Mouse (Mus musculus) liver, embryonic 16.5 days (tissue): ENCODE measurements around the gene Slco2b1. TPM values are rescaled to one million over a fixed set of nuclear protein-coding genes. Genes with fewer than 3 reads are reported as not detected.
"Not testable (repeated sequence)": the region's sequence is repeated elsewhere in the genome, so short reads cannot be mapped to it uniquely, and the experiment has no call there.

Experiments
- ATAC-seq: fragments of 200-750 bp; cut with Nextera tagmentation; 2 replicates; pipeline ENCODE4 v1.8.0; 2017; ENCODE audit warnings: low read depth, mild to moderate bottlenecking, moderate number of reproducible peaks, moderate library complexity
- H3K27ac ChIP-seq: fragments of 300-500 bp; sonication (generic); 2 replicates; pipeline ENCODE4 v1.5.1; 2014; ENCODE audit warnings: mild to moderate bottlenecking, low read length
- H3K27me3 ChIP-seq: fragments of 300-500 bp; sonication (generic); 2 replicates; pipeline ENCODE4 v1.6.1; 2014; ENCODE audit warnings: low read depth, low read length, mixed read lengths; ENCODE audit not compliant: control insufficient read depth, insufficient read depth
- H3K36me3 ChIP-seq: fragments of 300-500 bp; sonication (generic); 2 replicates; pipeline ENCODE4 v1.6.1; 2014; ENCODE audit warnings: mild to moderate bottlenecking; ENCODE audit not compliant: control insufficient read depth, insufficient read depth
- H3K4me1 ChIP-seq: fragments of 300-500 bp; sonication (generic); 2 replicates; pipeline ENCODE4 v1.6.1; 2014; ENCODE audit warnings: low read depth, low read length, mixed read lengths; ENCODE audit not compliant: control insufficient read depth
- H3K4me2 ChIP-seq: fragments of 300-500 bp; sonication (generic); 2 replicates; pipeline ENCODE4 v1.6.1; 2014; ENCODE audit warnings: low read depth, low read length, mixed read lengths
- H3K4me3 ChIP-seq: fragments of 300-500 bp; sonication (generic); 2 replicates; pipeline ENCODE4 v1.5.1; 2014; ENCODE audit warnings: low read depth, mild to moderate bottlenecking, low read length
- H3K9ac ChIP-seq: fragments of 300-500 bp; sonication (generic); 2 replicates; pipeline ENCODE4 v1.6.1; 2014; ENCODE audit warnings: low read depth, low read length
- H3K9me3 ChIP-seq: fragments of 300-500 bp; sonication (generic); replicated peaks from 2 replicates; pipeline ENCODE4 v1.6.1; 2016; ENCODE audit warnings: low read length; ENCODE audit not compliant: control insufficient read depth
- WGBS: fragments of 180-500 bp; shearing (Covaris S2); extraction: QIAGEN DNeasy Blood & Tissue Kit; methylation state at CpG from one replicate; pipeline ENCODE4 v1.1.7; 2014; ENCODE audit not compliant: insufficient replicate concordance; 5-methylcytosine and 5-hydroxymethylcytosine counted together
- polyA plus RNA-seq: library from polyadenylated mRNA; unstranded; fragments of >200 nt; fragmentation: Nextera tagmentation; extraction: Ambion mirVana; gene quantifications from 2 replicates; pipeline ENCODE4 v1.2.1, GENCODE M21; 2015

Slco2b1 gene
- 0.53 and 0.58 TPM in 2 replicates for polyA plus RNA-seq

GRCm38 (mm10) chr7:99711166-99711565 lies at the start of gene Slco2b1:
Gene Slco2b1 (minus strand): TSS chr7:99711340.
- Histone ChIP-seq H3K4me2 (no peak within 1 kb of the TSS), H3K9me3 (no peaks in the 10 kb centered on the region), H3K4me3 (no peak within 1 kb of the TSS), H3K36me3 (no peaks in the 10 kb centered on the region), H3K27ac (no peak within 1 kb of the TSS), H3K9ac (no peak within 1 kb of the TSS), H3K27me3 (no peaks in the 10 kb centered on the region), H3K4me1 (no peaks in the 10 kb centered on the region)
- 25% methylated on average over 8 of the region's 8 CpGs for WGBS
- ATAC-seq: no peak

GRCm38 (mm10) chr7:99739276-99739675 lies 28.1 kb upstream of the Slco2b1 start:
- no peak overlapping the region for H3K4me2 ChIP-seq
- no peaks in the 10 kb centered on the region for H3K9me3 ChIP-seq
- H3K27me3 ChIP-seq: no peaks in the 10 kb centered on the region
- H3K4me3 ChIP-seq: no peak overlapping the region
- no peaks in the 10 kb centered on the region; the same call in 1 of the 2 replicates for H3K4me1 ChIP-seq
- no peak overlapping the region for H3K27ac ChIP-seq
- H3K9ac ChIP-seq: no peak overlapping the region
- ATAC-seq: no peak
- no peaks in the 10 kb centered on the region for H3K36me3 ChIP-seq
- WGBS: 60% methylated on average over 9 of the region's 9 CpGs

- not testable (repeated sequence) for H3K27ac ChIP-seq, H3K9ac ChIP-seq, H3K27me3 ChIP-seq, H3K36me3 ChIP-seq, H3K4me1 ChIP-seq, H3K4me2 ChIP-seq, ATAC-seq, H3K4me3 ChIP-seq, H3K9me3 ChIP-seq
- 69% methylated on average over 9 of the region's 9 CpGs for WGBS
Measured at GRCm38 (mm10) chr7:99735491-99735890, 24.4 kb upstream of the Slco2b1 start.

DNA sequence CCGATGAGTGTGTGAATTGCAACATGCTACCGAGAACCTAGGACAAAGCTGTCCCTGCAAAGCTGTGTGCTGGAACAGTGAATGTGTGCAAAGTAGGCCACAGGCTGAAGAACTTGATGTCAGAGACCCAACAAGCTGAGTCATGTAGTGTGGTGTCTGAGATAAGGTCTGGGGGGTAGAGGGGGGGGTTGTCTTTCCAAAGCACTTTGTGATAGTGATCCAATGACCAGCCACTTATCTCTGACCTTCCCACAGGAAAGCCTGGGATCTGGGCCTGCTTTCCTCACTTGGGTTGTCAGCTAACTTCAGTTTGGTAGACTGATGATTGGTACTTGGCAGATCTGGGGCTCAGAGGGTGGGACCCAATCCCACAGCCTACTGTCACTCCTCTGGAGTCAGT lies 23.5 kb upstream of the Slco2b1 start:
- 35% methylated on average over 2 of the region's 2 CpGs for WGBS

GRCm38 (mm10) chr7:99729973-99730372 lies 18.8 kb upstream of the Slco2b1 start, which contains the start of gene Olfr520:
Gene Olfr520 (plus strand): TSS chr7:99730273.
- Histone ChIP-seq H3K4me2 (no peak within 1 kb of the TSS), H3K27ac (no peak within 1 kb of the TSS), H3K27me3 (no peaks in the 10 kb centered on the region), H3K9me3 (no peaks in the 10 kb centered on the region), H3K36me3 (no peaks in the 10 kb centered on the region), H3K9ac (no peak within 1 kb of the TSS), H3K4me3 (no peak within 1 kb of the TSS), H3K4me1 (no peaks in the 10 kb centered on the region; the same call in 1 of the 2 replicates)
- no peak for ATAC-seq
- 63% methylated on average over 2 of the region's 2 CpGs for WGBS

More for the DNA sequence above, 23.5 kb upstream of the Slco2b1 start:
- Histone ChIP-seq H3K36me3 (no peaks in the 10 kb centered on the region), H3K4me2 (no peak overlapping the region), H3K27ac (no peak overlapping the region), H3K27me3 (no peaks in the 10 kb centered on the region), H3K4me1 (no peaks in the 10 kb centered on the region; the same call in 1 of the 2 replicates), H3K9ac (no peak overlapping the region), H3K4me3 (no peak overlapping the region), H3K9me3 (no peaks in the 10 kb centered on the region)
- no peak for ATAC-seq

DNA sequence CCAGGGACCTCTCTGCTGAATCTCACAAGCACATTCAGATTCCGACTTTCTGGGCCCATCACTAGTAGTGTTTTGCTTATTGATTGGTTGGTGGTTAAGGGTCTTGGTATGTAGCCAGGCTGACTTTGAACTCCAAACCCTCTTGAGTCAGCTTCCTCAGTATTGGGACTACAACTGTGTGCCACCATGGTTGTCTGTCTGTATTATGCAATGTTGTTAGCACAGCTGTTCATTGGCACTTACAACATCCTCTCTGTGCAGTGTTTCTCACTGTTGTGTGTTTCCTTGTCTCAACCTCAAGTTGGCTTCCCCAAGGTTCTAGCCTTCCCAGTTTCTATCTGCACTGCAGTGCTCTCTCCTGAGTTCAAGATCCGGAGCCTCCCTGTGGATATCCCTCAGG lies 5.4 kb upstream of the Slco2b1 start:
- no peak overlapping the region for H3K27ac ChIP-seq
- WGBS: 61% methylated on average over 2 of the region's 2 CpGs
- no peaks in the 10 kb centered on the region for H3K9me3 ChIP-seq
- H3K4me2 ChIP-seq: no peak overlapping the region
- no peak for ATAC-seq
- no peak overlapping the region for H3K4me3 ChIP-seq
- no peaks in the 10 kb centered on the region for H3K4me1 ChIP-seq
- no peaks in the 10 kb centered on the region for H3K36me3 ChIP-seq
- H3K9ac ChIP-seq: no peak overlapping the region
- H3K27me3 ChIP-seq: no peaks in the 10 kb centered on the region

DNA sequence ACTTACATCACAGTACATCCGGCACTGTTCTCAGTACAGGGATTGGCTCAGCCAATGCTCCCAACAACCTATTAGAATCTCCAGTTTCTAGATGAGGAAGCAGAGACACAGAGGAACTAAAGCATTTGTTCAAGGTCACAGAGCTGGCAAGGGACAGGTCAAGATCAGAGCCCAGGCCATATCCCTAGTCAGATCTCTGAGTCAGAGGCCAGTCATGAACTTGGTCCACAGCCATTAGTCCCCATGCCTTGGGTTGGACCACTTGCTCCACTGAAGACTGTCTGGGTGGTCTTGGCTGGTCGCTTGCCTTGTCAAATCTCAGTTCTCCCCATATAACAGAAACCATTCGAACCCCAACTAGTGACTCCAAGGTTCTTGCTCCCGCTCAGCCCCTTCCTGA lies 1.3 kb upstream of the Slco2b1 start:
- H3K27ac ChIP-seq: no peak overlapping the region
- no peak for ATAC-seq
- no peaks in the 10 kb centered on the region for H3K9me3 ChIP-seq
- H3K4me1 ChIP-seq: no peaks in the 10 kb centered on the region
- 63% methylated on average over 4 of the region's 4 CpGs for WGBS
- H3K9ac ChIP-seq: no peak overlapping the region
- H3K27me3 ChIP-seq: no peaks in the 10 kb centered on the region
- H3K4me3 ChIP-seq: no peak overlapping the region
- H3K4me2 ChIP-seq: no peak overlapping the region
- H3K36me3 ChIP-seq: no peaks in the 10 kb centered on the region

DNA sequence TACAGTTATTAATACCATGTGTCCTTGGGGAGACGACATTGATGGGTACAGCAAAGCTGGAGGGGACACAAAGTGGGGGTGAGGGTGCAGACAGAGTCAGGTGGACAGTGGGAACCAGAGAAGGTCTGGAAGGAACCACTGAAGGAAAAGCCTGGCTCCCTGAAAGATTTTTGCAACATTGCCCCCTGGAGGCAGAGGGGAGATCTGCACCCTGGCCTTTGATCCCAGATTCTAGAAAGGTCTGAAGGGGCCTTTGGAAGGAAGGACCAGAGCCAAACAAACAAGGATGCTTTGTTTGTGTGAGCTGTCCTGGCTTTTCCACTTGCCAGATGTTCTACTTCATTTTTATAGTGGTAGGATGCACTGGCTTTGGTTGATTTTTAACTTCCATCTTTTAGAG lies 664 bp downstream of the Slco2b1 start:
- H3K36me3 ChIP-seq: no peaks in the 10 kb centered on the region
- H3K4me2 ChIP-seq: no peak overlapping the region
- no peaks in the 10 kb centered on the region for H3K4me1 ChIP-seq
- WGBS: 17% methylated on average over 1 of the region's 1 CpGs
- no peak overlapping the region for H3K27ac ChIP-seq
- no peak for ATAC-seq
- no peak overlapping the region for H3K9ac ChIP-seq
- H3K9me3 ChIP-seq: no peaks in the 10 kb centered on the region
- H3K4me3 ChIP-seq: no peak overlapping the region
- no peaks in the 10 kb centered on the region for H3K27me3 ChIP-seq

GRCm38 (mm10) chr7:99709992-99710391 lies 1.1 kb downstream of the Slco2b1 start:
- H3K27me3 ChIP-seq: no peaks in the 10 kb centered on the region
- no peak overlapping the region for H3K9ac ChIP-seq
- H3K4me1 ChIP-seq: no peaks in the 10 kb centered on the region
- no peaks in the 10 kb centered on the region for H3K9me3 ChIP-seq
- no peak overlapping the region for H3K27ac ChIP-seq
- no peak overlapping the region for H3K4me3 ChIP-seq
- WGBS: 53% methylated on average over 7 of the region's 7 CpGs
- ATAC-seq: no peak
- H3K36me3 ChIP-seq: no peaks in the 10 kb centered on the region
- no peak overlapping the region for H3K4me2 ChIP-seq
